Mouse (Mus musculus) megakaryocyte, embryonic 14.5 days (primary cell): Measurements from ENCODE around the gene Pde4dip. TPM values are rescaled to one million over a fixed set of nuclear protein-coding genes. Genes with fewer than 3 reads are reported as not detected.

Experiments
- H3K27me3 ChIP-seq: replicated peaks from 2 replicates; pipeline ENCODE3; 2012; ENCODE audit warnings: inconsistent platforms
- H3K36me3 ChIP-seq: replicated peaks from 2 replicates; pipeline ENCODE3; 2012; ENCODE audit warnings: low read length, inconsistent platforms, mixed read lengths
- H3K4me1 ChIP-seq: 2 replicates; pipeline ENCODE4 v1.6.1; 2012; ENCODE audit warnings: inconsistent platforms
- H3K4me3 ChIP-seq: replicated peaks from 2 replicates; pipeline ENCODE3; 2012; ENCODE audit warnings: moderate library complexity, mild to moderate bottlenecking, inconsistent platforms
- H3K9me3 ChIP-seq: 2 replicates; pipeline ENCODE4 v1.6.1; 2012; ENCODE audit warnings: inconsistent platforms
- FLI1 ChIP-seq: IDR thresholded peaks from 2 replicates; pipeline ENCODE4 v1.6.1; 2012; ENCODE audit warnings: low read length, inconsistent platforms, mixed read lengths
- GATA1 ChIP-seq: IDR thresholded peaks from 3 replicates; pipeline ENCODE4 v1.6.1; 2012; ENCODE audit warnings: mixed read lengths, low read length, inconsistent platforms, borderline replicate concordance
- polyA plus RNA-seq: library from polyadenylated mRNA; stranded (reverse); fragments of >175 nt; gene quantifications from 2 replicates; pipeline ENCODE4 v1.2.3, GENCODE M21; 2012; ENCODE audit warnings: low replicate concordance; ENCODE audit not compliant: insufficient read depth

Gene Pde4dip
- polyA plus RNA-seq, 1 experiment, result 0.38 TPM

- Histone ChIP-seq H3K4me1 (peaks cover 14% of the 10 kb centered on the region), H3K4me3 (no peak overlapping the region), H3K9me3 (no peaks in the 10 kb centered on the region), H3K36me3 (no peaks in the 10 kb centered on the region), H3K27me3 (peaks cover 48% of the 10 kb centered on the region)
- no peak for TF ChIP-seq FLI1
- no peak for TF ChIP-seq GATA1
Measured at GRCm38 (mm10) chr3:97869730-97870129, 18.8 kb downstream of the Pde4dip start.

- no peak overlapping the region for H3K4me3 ChIP-seq
- H3K27me3 ChIP-seq, result peaks cover 48% of the 10 kb centered on the region
- H3K4me1 ChIP-seq, result peaks cover 14% of the 10 kb centered on the region
- TF ChIP-seq FLI1, result no peak
- no peaks in the 10 kb centered on the region for H3K36me3 ChIP-seq
- no peaks in the 10 kb centered on the region for H3K9me3 ChIP-seq
Measured at GRCm38 (mm10) chr3:97868733-97869132, 19.8 kb downstream of the Pde4dip start.

- Histone ChIP-seq H3K27me3 (peaks cover 48% of the 10 kb centered on the region), H3K4me1 (peaks cover 14% of the 10 kb centered on the region), H3K9me3 (no peaks in the 10 kb centered on the region), H3K4me3 (peak overlapping the region; percentile 89), H3K36me3 (no peaks in the 10 kb centered on the region)
- no peak for TF ChIP-seq GATA1
- TF ChIP-seq FLI1, result no peak
Measured at GRCm38 (mm10) chr3:97868024-97868689, 20.4 kb downstream of the Pde4dip start.

GRCm38 (mm10) chr3:97867221-97868023 lies 21.1 kb downstream of the Pde4dip start:
- Histone ChIP-seq H3K27me3 (peaks cover 50% of the 10 kb centered on the region), H3K4me1 (peaks cover 14% of the 10 kb centered on the region), H3K4me3 (peak overlapping the region; percentile 89), H3K36me3 (no peaks in the 10 kb centered on the region), H3K9me3 (no peaks in the 10 kb centered on the region)
- TF ChIP-seq GATA1 (no peak), FLI1 (no peak)

GRCm38 (mm10) chr3:97866696-97867095 lies 21.8 kb downstream of the Pde4dip start:
- TF ChIP-seq FLI1 (no peak), GATA1 (no peak)
- Histone ChIP-seq H3K4me3 (no peak overlapping the region), H3K27me3 (peaks cover 52% of the 10 kb centered on the region), H3K4me1 (peaks cover 14% of the 10 kb centered on the region), H3K9me3 (no peaks in the 10 kb centered on the region), H3K36me3 (no peaks in the 10 kb centered on the region)

GRCm38 (mm10) chr3:97860820-97861451 lies 27.6 kb downstream of the Pde4dip start:
- no peak overlapping the region for H3K4me3 ChIP-seq
- peaks cover 14% of the 10 kb centered on the region for H3K27me3 ChIP-seq
- TF ChIP-seq GATA1, result no peak
- H3K9me3 ChIP-seq, result no peaks in the 10 kb centered on the region
- peaks cover 6% of the 10 kb centered on the region; the same call in 1 of the 2 replicates for H3K4me1 ChIP-seq
- H3K36me3 ChIP-seq, result no peaks in the 10 kb centered on the region

GRCm38 (mm10) chr3:97859400-97859799 lies 29.1 kb downstream of the Pde4dip start:
- peaks cover 8% of the 10 kb centered on the region for H3K27me3 ChIP-seq
- no peak overlapping the region for H3K4me3 ChIP-seq
- TF ChIP-seq GATA1 (no peak), FLI1 (no peak)
- H3K9me3 ChIP-seq, result no peaks in the 10 kb centered on the region
- no peaks in the 10 kb centered on the region for H3K36me3 ChIP-seq
- H3K4me1 ChIP-seq, result peaks cover 6% of the 10 kb centered on the region; the same call in 1 of the 2 replicates

- Histone ChIP-seq H3K36me3 (no peaks in the 10 kb centered on the region), H3K4me3 (no peak overlapping the region), H3K9me3 (no peaks in the 10 kb centered on the region), H3K27me3 (no peaks in the 10 kb centered on the region), H3K4me1 (peaks cover 6% of the 10 kb centered on the region; the same call in 1 of the 2 replicates)
- no peak for TF ChIP-seq GATA1
- TF ChIP-seq FLI1, result no peak
Measured at GRCm38 (mm10) chr3:97854575-97855384, 33.7 kb downstream of the Pde4dip start.

GRCm38 (mm10) chr3:97851803-97852202 lies 36.7 kb downstream of the Pde4dip start:
- no peaks in the 10 kb centered on the region for H3K36me3 ChIP-seq
- no peak for TF ChIP-seq GATA1
- no peak for TF ChIP-seq FLI1
- no peaks in the 10 kb centered on the region for H3K9me3 ChIP-seq

More at GRCm38 (mm10) chr3:97851803-97852202, 36.7 kb downstream of the Pde4dip start:
- H3K4me3 ChIP-seq, result no peak overlapping the region
- H3K27me3 ChIP-seq, result no peaks in the 10 kb centered on the region
- H3K4me1 ChIP-seq, result no peaks in the 10 kb centered on the region
